Mouse (Mus musculus) ES-Bruce4 (cell line): ENCODE data around the gene Dapk2. TPM values are rescaled to one million over a fixed set of nuclear protein-coding genes. Genes with fewer than 3 reads are reported as not detected.

ENCODE experiments used
- H3K27ac ChIP-seq: 2 replicates; pipeline ENCODE4 v1.5.1; 2012; ENCODE audit warnings: low read length, inconsistent platforms; ENCODE audit not compliant: insufficient read depth
- H3K27me3 ChIP-seq: 2 replicates; pipeline ENCODE4 v1.6.1; 2012; ENCODE audit warnings: mild to moderate bottlenecking, low read length, inconsistent platforms; ENCODE audit not compliant: control insufficient read depth, poor library complexity, insufficient read depth, severe bottlenecking
- H3K36me3 ChIP-seq: 2 replicates; pipeline ENCODE4 v1.6.1; 2012; ENCODE audit warnings: inconsistent platforms, mild to moderate bottlenecking, low read length, moderate library complexity; ENCODE audit not compliant: control insufficient read depth, poor library complexity, insufficient read depth, severe bottlenecking
- H3K4me1 ChIP-seq: one replicate; pipeline ENCODE4 v1.8.1; 2011; ENCODE audit warnings: low read length; ENCODE audit not compliant: control insufficient read depth, insufficient read depth
- H3K4me3 ChIP-seq: 2 replicates; pipeline ENCODE4 v1.5.1; 2011; ENCODE audit warnings: low read depth, mild to moderate bottlenecking, low read length
- H3K9ac ChIP-seq: 2 replicates; pipeline ENCODE4 v1.6.1; 2012; ENCODE audit warnings: low read depth, mild to moderate bottlenecking, inconsistent platforms; ENCODE audit not compliant: poor library complexity, severe bottlenecking
- H3K9me3 ChIP-seq: replicated peaks from 2 replicates; pipeline ENCODE4 v1.6.1; 2012; ENCODE audit warnings: mild to moderate bottlenecking, low read length, inconsistent platforms; ENCODE audit not compliant: control insufficient read depth, poor library complexity, insufficient read depth, severe bottlenecking
- CTCF ChIP-seq: IDR thresholded peaks from one replicate; pipeline ENCODE4 v1.8.1; 2011; ENCODE audit warnings: low read depth, low read length
- EP300 ChIP-seq: IDR thresholded peaks from 2 replicates; pipeline ENCODE4 v1.6.1; 2011; ENCODE audit warnings: low read depth, low read length; ENCODE audit not compliant: insufficient read depth
- POLR2A ChIP-seq: IDR thresholded peaks from one replicate; pipeline ENCODE4 v1.8.1; 2011; ENCODE audit warnings: low read length; ENCODE audit not compliant: insufficient read depth
- polyA plus RNA-seq: library from polyadenylated mRNA; stranded (reverse); fragments of >200 nt; gene quantifications from 2 replicates; pipeline ENCODE4 v1.2.4, GENCODE M21; 2011; ENCODE audit warnings: low read depth; ENCODE audit not compliant: missing spikeins, insufficient read depth, insufficient read length

The Dapk2 gene
- polyA plus RNA-seq, 1 experiment: 0.45 TPM

DNA sequence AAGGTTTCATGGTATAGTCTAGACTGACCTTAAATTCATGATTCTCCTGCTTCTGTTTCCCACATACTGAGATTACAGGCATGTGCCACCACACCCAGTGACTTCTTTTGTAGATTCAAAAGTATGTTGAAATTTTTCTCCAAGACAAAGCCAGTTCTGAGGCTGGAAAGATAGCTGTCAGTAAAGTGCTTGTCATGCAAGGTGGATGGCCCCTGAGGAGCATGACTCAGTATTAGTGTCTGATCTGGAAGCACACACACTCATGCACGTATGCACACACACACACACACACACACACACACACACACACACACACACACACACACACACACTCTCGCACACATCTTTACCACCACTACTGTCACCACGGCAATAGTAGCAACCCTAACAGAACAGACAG, 17.0 kb downstream of the Dapk2 start:
- H3K4me3 ChIP-seq: no peak overlapping the region
- H3K4me1 ChIP-seq: no peaks in the 10 kb centered on the region
- no peaks in the 10 kb centered on the region for H3K36me3 ChIP-seq
- no peak overlapping the region for H3K9ac ChIP-seq
- no peak for TF ChIP-seq CTCF
- TF ChIP-seq POLR2A: no peak
- no peak for TF ChIP-seq EP300
- no peaks in the 10 kb centered on the region for H3K27me3 ChIP-seq
- H3K27ac ChIP-seq: no peak overlapping the region
- no peaks in the 10 kb centered on the region for H3K9me3 ChIP-seq

DNA sequence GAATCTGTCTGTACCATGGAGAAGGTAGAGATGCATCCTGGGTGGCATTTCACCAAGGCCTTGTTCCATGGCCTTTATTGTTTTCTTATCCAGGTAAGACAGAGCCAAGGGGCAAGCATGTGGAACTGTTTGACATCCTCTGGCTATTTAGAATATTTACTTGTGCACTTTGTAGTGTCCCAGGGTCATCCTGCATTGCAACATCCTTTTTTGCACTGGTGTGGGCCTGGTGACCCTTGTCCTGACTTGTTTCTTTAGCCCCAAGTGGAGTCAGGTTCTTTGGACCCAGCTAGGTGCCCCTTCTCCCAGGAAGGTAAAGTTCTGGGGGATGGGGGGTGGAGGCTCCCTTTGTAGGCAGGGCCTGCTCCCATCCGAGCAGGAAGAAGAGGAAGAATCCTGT, 20.0 kb downstream of the Dapk2 start:
- H3K4me3 ChIP-seq: no peak overlapping the region
- no peak overlapping the region for H3K27ac ChIP-seq
- no peaks in the 10 kb centered on the region for H3K4me1 ChIP-seq
- H3K27me3 ChIP-seq: no peaks in the 10 kb centered on the region
- TF ChIP-seq CTCF (no peak), POLR2A (no peak), EP300 (no peak)
- no peaks in the 10 kb centered on the region for H3K36me3 ChIP-seq
- no peaks in the 10 kb centered on the region for H3K9me3 ChIP-seq
- no peak overlapping the region for H3K9ac ChIP-seq

DNA sequence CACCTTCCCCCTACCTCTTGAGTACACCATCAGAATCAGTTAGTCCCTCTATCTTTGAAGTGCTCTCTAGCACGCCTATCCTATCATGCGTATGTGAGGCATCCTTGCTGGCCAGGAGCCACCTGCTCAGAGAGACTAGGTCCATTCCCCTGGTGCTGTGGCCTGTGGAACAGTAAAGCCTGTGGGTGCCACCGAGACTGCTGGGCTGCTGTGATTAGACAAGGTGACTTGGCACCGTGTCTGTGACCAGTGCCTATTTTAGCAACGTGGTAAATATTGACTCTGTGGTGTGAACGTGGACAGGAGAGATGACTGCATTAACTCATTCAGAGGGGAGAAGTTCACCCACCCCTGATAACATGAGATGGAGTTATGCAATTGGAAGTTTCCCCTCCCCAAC, 21.8 kb downstream of the Dapk2 start:
- TF ChIP-seq EP300 (no peak), CTCF (no peak), POLR2A (no peak)
- H3K9me3 ChIP-seq: no peaks in the 10 kb centered on the region
- H3K4me3 ChIP-seq: no peak overlapping the region
- no peak overlapping the region for H3K27ac ChIP-seq
- no peaks in the 10 kb centered on the region for H3K27me3 ChIP-seq
- H3K36me3 ChIP-seq: no peaks in the 10 kb centered on the region
- no peak overlapping the region for H3K9ac ChIP-seq
- H3K4me1 ChIP-seq: no peaks in the 10 kb centered on the region

- H3K4me3 ChIP-seq: no peak overlapping the region
- H3K4me1 ChIP-seq: no peaks in the 10 kb centered on the region
- H3K9ac ChIP-seq: no peak overlapping the region
- no peak for TF ChIP-seq EP300
- no peak for TF ChIP-seq CTCF
- TF ChIP-seq POLR2A: no peak
- H3K27ac ChIP-seq: no peak overlapping the region
- no peaks in the 10 kb centered on the region for H3K36me3 ChIP-seq
- no peaks in the 10 kb centered on the region for H3K9me3 ChIP-seq
- H3K27me3 ChIP-seq: no peaks in the 10 kb centered on the region
Observed at GRCm38 (mm10) chr9:66181126-66181825, 23.3 kb downstream of the Dapk2 start.

GRCm38 (mm10) chr9:66181826-66182678, 24.0 kb downstream of the Dapk2 start:
- Histone ChIP-seq H3K9me3 (no peaks in the 10 kb centered on the region), H3K4me1 (no peaks in the 10 kb centered on the region), H3K9ac (no peak overlapping the region), H3K4me3 (no peak overlapping the region), H3K36me3 (no peaks in the 10 kb centered on the region), H3K27ac (no peak overlapping the region), H3K27me3 (no peaks in the 10 kb centered on the region)
- TF ChIP-seq CTCF (no peak), EP300 (no peak), POLR2A (no peak)

GRCm38 (mm10) chr9:66182679-66182993, 24.6 kb downstream of the Dapk2 start:
- no peaks in the 10 kb centered on the region for H3K9me3 ChIP-seq
- TF ChIP-seq POLR2A (no peak), EP300 (no peak), CTCF (no peak)
- no peaks in the 10 kb centered on the region for H3K36me3 ChIP-seq
- H3K9ac ChIP-seq: no peak overlapping the region
- no peaks in the 10 kb centered on the region for H3K27me3 ChIP-seq
- H3K4me3 ChIP-seq: no peak overlapping the region
- no peak overlapping the region for H3K27ac ChIP-seq
- H3K4me1 ChIP-seq: no peaks in the 10 kb centered on the region
